Mouse (Mus musculus): ENCODE measurements around the gene Ssr2. TPM values are rescaled to one million over a fixed set of nuclear protein-coding genes. Genes with fewer than 3 reads are reported as not detected.
"Not testable (repeated sequence)": the region's sequence is repeated elsewhere in the genome, so short reads cannot be mapped to it uniquely, and the experiment has no call there.

The Ssr2 gene
- total RNA-seq, 2 experiments from 2014 or later: 90.2 to 90.3 TPM

GRCm38 (mm10) chr3:88592942-88593576, 17.4 kb downstream of the Ssr2 start:
- Histone ChIP-seq H3K27ac (no peak overlapping the region), H3K4me3 (no peak overlapping the region)
- intact Hi-C loops (cut with DNase I): loop anchor here (5.0 kb wide), 1 partner anchor 144 kb away; no protein-coding TSS in a partner anchor
- DNase-seq (ENCODE audit: extremely low spot score in 1 of 2, low spot score in 2 of 2): no peak
- no peak for TF ChIP-seq CTCF (IDR thresholded peaks at IDR 0.05)

- intact Hi-C loops (cut with DNase I): loop anchor here (5.0 kb wide), 1 partner anchor 143 kb away; no protein-coding TSS in a partner anchor
- no peak for DNase-seq (ENCODE audit: extremely low spot score in 1 of 2, low spot score in 2 of 2)
- no peak overlapping the region for H3K4me3 ChIP-seq
Measured at GRCm38 (mm10) chr3:88593893-88594580, 18.4 kb downstream of the Ssr2 start.

GRCm38 (mm10) chr3:88596547-88596946, 20.9 kb downstream of the Ssr2 start:
- intact Hi-C loops (cut with DNase I); H3K4me3 ChIP-seq; H3K27ac ChIP-seq; DNase-seq (ENCODE audit: extremely low spot score in 1 of 2, low spot score in 2 of 2): not testable (repeated sequence)

More at GRCm38 (mm10) chr3:88593893-88594580, 18.4 kb downstream of the Ssr2 start:
- TF ChIP-seq CTCF (IDR thresholded peaks at IDR 0.05): no peak
- no peak overlapping the region for H3K27ac ChIP-seq

- H3K27ac ChIP-seq: no peak overlapping the region
- no peak for DNase-seq (ENCODE audit: extremely low spot score in 1 of 2, low spot score in 2 of 2)
- H3K4me3 ChIP-seq: no peak overlapping the region
- intact Hi-C loops (cut with DNase I): no loop called here
- no peak for TF ChIP-seq CTCF (IDR thresholded peaks at IDR 0.05)
Measured at GRCm38 (mm10) chr3:88602466-88602865, 26.8 kb downstream of the Ssr2 start.

GRCm38 (mm10) chr3:88603714-88604161, 28.1 kb downstream of the Ssr2 start:
- DNase-seq (ENCODE audit: extremely low spot score in 1 of 2, low spot score in 2 of 2): peak in 1 of 2 experiments; percentile 48
- Histone ChIP-seq H3K4me3 (no peak overlapping the region), H3K27ac (no peak overlapping the region)
- intact Hi-C loops (cut with DNase I): no loop called here
- peak; percentile 81 for TF ChIP-seq CTCF (IDR thresholded peaks at IDR 0.05)

GRCm38 (mm10) chr3:88604863-88605262, 29.2 kb downstream of the Ssr2 start:
- Histone ChIP-seq H3K4me3 (no peak overlapping the region), H3K27ac (no peak overlapping the region)
- intact Hi-C loops (cut with DNase I): no loop called here
- DNase-seq (ENCODE audit: extremely low spot score in 1 of 2, low spot score in 2 of 2): no peak
- no peak for TF ChIP-seq CTCF (IDR thresholded peaks at IDR 0.05)

- intact Hi-C loops (cut with DNase I); H3K27ac ChIP-seq; H3K4me3 ChIP-seq; DNase-seq (ENCODE audit: extremely low spot score in 1 of 2, low spot score in 2 of 2): not testable (repeated sequence)
Measured at GRCm38 (mm10) chr3:88605666-88606065, 30.0 kb downstream of the Ssr2 start, which contains the start of gene Arhgef2. TSS of gene Arhgef2 (plus strand) at chr3:88605966.

- intact Hi-C loops (cut with DNase I): loop anchor here (1.0 kb wide), 2 partner anchors 33 to 81 kb away; no protein-coding TSS in a partner anchor
- Histone ChIP-seq H3K4me3 (peak overlapping the region; percentile 32), H3K27ac (peak overlapping the region; percentile 25)
- TF ChIP-seq CTCF (IDR thresholded peaks at IDR 0.05): peak; percentile 98
- DNase-seq (ENCODE audit: extremely low spot score in 1 of 2, low spot score in 2 of 2): peak; percentile 88 to 93
Measured at GRCm38 (mm10) chr3:88607065-88607757, 31.5 kb downstream of the Ssr2 start.

- peak overlapping the region; percentile 25 for H3K27ac ChIP-seq
- TF ChIP-seq CTCF (IDR thresholded peaks at IDR 0.05): no peak
- intact Hi-C loops (cut with DNase I): loop anchor here (1.0 kb wide), 2 partner anchors 33 to 81 kb away; no protein-coding TSS in a partner anchor
- DNase-seq (ENCODE audit: extremely low spot score in 1 of 2, low spot score in 2 of 2): no peak
- H3K4me3 ChIP-seq: peak overlapping the region; percentile 32
Measured at GRCm38 (mm10) chr3:88607758-88608138, 32.1 kb downstream of the Ssr2 start.

GRCm38 (mm10) chr3:88609066-88609465, 33.4 kb downstream of the Ssr2 start:
- Histone ChIP-seq H3K27ac (no peak overlapping the region), H3K4me3 (no peak overlapping the region)
- intact Hi-C loops (cut with DNase I): no loop called here
- DNase-seq (ENCODE audit: extremely low spot score in 1 of 2, low spot score in 2 of 2): no peak
- TF ChIP-seq CTCF (IDR thresholded peaks at IDR 0.05): no peak

GRCm38 (mm10) chr3:88614418-88614817, 38.7 kb downstream of the Ssr2 start:
- intact Hi-C loops (cut with DNase I): no loop called here
- Histone ChIP-seq H3K4me3 (no peak overlapping the region), H3K27ac (no peak overlapping the region)
- no peak for DNase-seq (ENCODE audit: extremely low spot score in 1 of 2, low spot score in 2 of 2)
- no peak for TF ChIP-seq CTCF (IDR thresholded peaks at IDR 0.05)

GRCm38 (mm10) chr3:88615117-88615516, 39.4 kb downstream of the Ssr2 start:
- intact Hi-C loops (cut with DNase I): no loop called here
- no peak overlapping the region for H3K4me3 ChIP-seq
- no peak for DNase-seq (ENCODE audit: extremely low spot score in 1 of 2, low spot score in 2 of 2)
- no peak for TF ChIP-seq CTCF (IDR thresholded peaks at IDR 0.05)
- no peak overlapping the region for H3K27ac ChIP-seq

Data from left cerebral cortex, adult 2 months (tissue).